Comparison of ENCODE assay signal across 8 mouse cellular contexts in the genomic region with DNA sequence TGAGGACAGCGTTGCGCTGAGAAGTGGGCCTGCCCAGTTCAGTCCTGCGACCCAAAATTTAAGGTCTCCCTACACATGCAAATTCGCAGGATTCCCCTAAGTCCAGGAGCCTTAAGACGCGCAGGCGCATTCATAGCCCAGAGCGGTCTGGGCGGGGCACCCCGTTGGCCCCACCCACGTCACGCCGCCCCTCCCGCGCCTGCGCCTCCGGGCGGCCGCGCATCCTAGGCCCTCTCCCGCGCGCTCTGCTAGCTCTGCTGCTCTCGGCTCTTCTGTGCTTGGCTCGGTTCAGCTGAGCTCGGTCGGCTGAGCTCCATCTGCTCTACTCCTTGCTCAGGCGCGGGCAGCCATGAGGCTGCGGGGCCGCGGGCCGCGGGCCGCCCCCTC. TPM values are rescaled to one million over a fixed set of nuclear protein-coding genes. Genes with fewer than 3 reads are reported as not detected.
A peak's percentile ranks its signal among the peaks of the same experiment; 100 is the strongest.
DNase-seq lines count a peak whose midpoint lies in the region; ATAC-seq and TF ChIP-seq lines count a peak whose summit lies in the region.

A gene (plus strand): TSS at position 164 of the 387 bp plus-strand sequence.

- peak within 1 kb of the TSS; percentile 59 for H3K9ac ChIP-seq in CH12.LX (ENCODE audit: insufficient read depth, low read depth)
- peak within 1 kb of the TSS; percentile 97 for H3K9ac ChIP-seq in forebrain, embryonic 11.5 days (ENCODE audit: low read length)
- H3K9ac ChIP-seq in heart, embryonic 15.5 days: peak within 1 kb of the TSS; percentile 83
- H3K9ac ChIP-seq in liver, embryonic 13.5 days: peak within 1 kb of the TSS; percentile 99
- H3K9ac ChIP-seq in stomach, embryonic 14.5 days (replicated peaks; ENCODE audit: low read depth, low read length): peak within 1 kb of the TSS; percentile 84

- H3K79me2 ChIP-seq in CH12.LX (replicated peaks; ENCODE audit: control insufficient read depth, extremely low read depth, insufficient read depth, poor library complexity, severe bottlenecking): peaks cover 10% of the 10 kb centered on the region

- H3K27ac ChIP-seq in CH12.LX (ENCODE audit: insufficient read depth, low read depth): no peak within 1 kb of the TSS
- H3K27ac ChIP-seq in forebrain, embryonic 11.5 days (ENCODE audit: low read depth, low read length): peak within 1 kb of the TSS; percentile 95
- peak within 1 kb of the TSS; percentile 85 for H3K27ac ChIP-seq in heart, embryonic 15.5 days
- H3K27ac ChIP-seq in liver, embryonic 13.5 days: peak within 1 kb of the TSS; percentile 99
- H3K27ac ChIP-seq in stomach, embryonic 14.5 days (ENCODE audit: low read length): peak within 1 kb of the TSS; percentile 97

- TF ChIP-seq RAD21 in CH12.LX (IDR thresholded peaks at IDR 0.05; ENCODE audit: low read depth, low read length): no peak

- peak within 1 kb of the TSS; percentile 73 to 95 (median 93) for H3K4me3 ChIP-seq in CH12.LX (replicated peaks in 1 of 3; ENCODE audit: low read depth in 2 of 3, low read length in 2 of 3, poor library complexity in 1 of 3)
- H3K4me3 ChIP-seq in forebrain, embryonic 11.5 days (ENCODE audit: low read depth, low read length): peak within 1 kb of the TSS; percentile 89
- peak within 1 kb of the TSS; percentile 85 for H3K4me3 ChIP-seq in heart, embryonic 15.5 days
- H3K4me3 ChIP-seq in liver, embryonic 13.5 days (replicated peaks): peak within 1 kb of the TSS; percentile 95
- H3K4me3 ChIP-seq in stomach, embryonic 14.5 days (ENCODE audit: low read depth, low read length): peak within 1 kb of the TSS; percentile 69

- under 1% methylated on average over 32 of the region's 35 CpGs for WGBS in forebrain, embryonic 11.5 days
- WGBS in heart, embryonic 15.5 days: 1% methylated on average over 35 of the region's 35 CpGs
- WGBS in liver, embryonic 13.5 days (ENCODE audit: insufficient replicate concordance): under 1% methylated on average over 35 of the region's 35 CpGs
- WGBS in stomach, embryonic 14.5 days: 0% methylated on average over 34 of the region's 35 CpGs

- peak; percentile 84 for TF ChIP-seq POLR2A in CH12.LX (IDR thresholded peaks at IDR 0.05; ENCODE audit: low read depth, low read length)

- TF ChIP-seq CTCF in CH12.LX (conservative IDR thresholded peaks at IDR 0.05 in 1 of 2, IDR thresholded peaks at IDR 0.05 in 1 of 2; ENCODE audit: low read depth in 2 of 2, low read length in 2 of 2): no peak

- dilution Hi-C loops in CH12.LX (cut with MboI; ENCODE audit: extremely low pct_ligation_motif_present, extremely low pct_unique_long_range_greater_than_20kb, low sequenced_read_pairs): no loop called here

- H3K27me3 ChIP-seq in CH12.LX (replicated peaks): no peaks in the 10 kb centered on the region
- H3K27me3 ChIP-seq in forebrain, embryonic 11.5 days (ENCODE audit: control insufficient read depth, insufficient read depth, low read length): no peaks in the 10 kb centered on the region
- no peaks in the 10 kb centered on the region for H3K27me3 ChIP-seq in heart, embryonic 15.5 days
- no peaks in the 10 kb centered on the region for H3K27me3 ChIP-seq in liver, embryonic 13.5 days
- H3K27me3 ChIP-seq in stomach, embryonic 14.5 days (ENCODE audit: control insufficient read depth, insufficient read depth, low read length): no peaks in the 10 kb centered on the region

- H3K4me2 ChIP-seq in CH12.LX (ENCODE audit: insufficient read depth, low read depth, poor library complexity, severe bottlenecking): peak within 1 kb of the TSS; percentile 98
- peak within 1 kb of the TSS; percentile 87 for H3K4me2 ChIP-seq in forebrain, embryonic 11.5 days (ENCODE audit: low read depth, low read length, severe bottlenecking)
- H3K4me2 ChIP-seq in heart, embryonic 15.5 days: peak within 1 kb of the TSS; percentile 94
- peak within 1 kb of the TSS; percentile 86 for H3K4me2 ChIP-seq in liver, embryonic 13.5 days
- H3K4me2 ChIP-seq in stomach, embryonic 14.5 days (replicated peaks; ENCODE audit: low read depth, low read length): peak within 1 kb of the TSS; percentile 86

- TF ChIP-seq EP300 in CH12.LX (IDR thresholded peaks at IDR 0.05; ENCODE audit: low read length): 0 out of 2 replicates have a peak, but pooled peaks have one; percentile 7

- H3K36me3 ChIP-seq in CH12.LX (replicated peaks in 1 of 2; ENCODE audit: control insufficient read depth in 1 of 2, insufficient read depth in 1 of 2, low read length in 1 of 2): peaks cover 4 to 22% of the 10 kb centered on the region in 2 experiments
- H3K36me3 ChIP-seq in forebrain, embryonic 11.5 days (ENCODE audit: control insufficient read depth, insufficient read depth, low read length): no peaks in the 10 kb centered on the region
- no peaks in the 10 kb centered on the region for H3K36me3 ChIP-seq in heart, embryonic 15.5 days
- peaks cover 29% of the 10 kb centered on the region for H3K36me3 ChIP-seq in liver, embryonic 13.5 days
- H3K36me3 ChIP-seq in stomach, embryonic 14.5 days (ENCODE audit: control insufficient read depth, insufficient read depth, low read length): no peaks in the 10 kb centered on the region; the same call in 1 of the 2 replicates

- peak; percentile 86 for DNase-seq in CH12.LX (ENCODE audit: extremely low read depth)
- peak; percentile 80 for DNase-seq in c-Kit-positive CD71-positive TER-119-negative erythroid progenitor cells, embryonic 14.5 days (ENCODE audit: low read depth)
- DNase-seq in forebrain, embryonic 11.5 days (ENCODE audit: low spot score): peak; percentile 94
- DNase-seq in kidney, postnatal 14 days: peak; percentile 93
- peak; percentile 86 for DNase-seq in liver, embryonic 13.5 days
- peak; percentile 71 to 88 for DNase-seq in natural killer cell, adult 2 months (ENCODE audit: low spot score in 2 of 2)

- ATAC-seq in forebrain, embryonic 11.5 days (replicated peaks; ENCODE audit: low FRiP score): peak; percentile 96
- ATAC-seq in heart, embryonic 15.5 days (replicated peaks; ENCODE audit: insufficient number of reproducible peaks, insufficient read depth, low FRiP score, low read depth): peak; percentile 96
- ATAC-seq in liver, embryonic 13.5 days (ENCODE audit: low read depth): peak; percentile 91
- peak; percentile 96 for ATAC-seq in stomach, embryonic 14.5 days (ENCODE audit: insufficient number of reproducible peaks, insufficient read depth, low FRiP score, low read depth)

- peaks cover 12 to 62% of the 10 kb centered on the region in 2 experiments for H3K4me1 ChIP-seq in CH12.LX (ENCODE audit: control insufficient read depth in 1 of 2, insufficient read depth in 2 of 2)
- peaks cover 3% of the 10 kb centered on the region for H3K4me1 ChIP-seq in forebrain, embryonic 11.5 days (replicated peaks; ENCODE audit: control insufficient read depth, insufficient read depth, low read length)
- H3K4me1 ChIP-seq in heart, embryonic 15.5 days (replicated peaks): peaks cover 9% of the 10 kb centered on the region
- H3K4me1 ChIP-seq in liver, embryonic 13.5 days (replicated peaks): peaks cover 69% of the 10 kb centered on the region
- H3K4me1 ChIP-seq in stomach, embryonic 14.5 days (ENCODE audit: control insufficient read depth, insufficient read depth, low read length): peaks cover 10% of the 10 kb centered on the region

- in situ Hi-C loops in CH12.LX (cut with MboI; ENCODE audit: low pct_ligation_motif_present, low pct_unique_long_range_greater_than_20kb, low sequenced_read_pairs): no loop called here

- no peaks in the 10 kb centered on the region for H3K9me3 ChIP-seq in CH12.LX (replicated peaks; ENCODE audit: low read length)
- no peaks in the 10 kb centered on the region for H3K9me3 ChIP-seq in forebrain, embryonic 11.5 days (ENCODE audit: control insufficient read depth, low read length)
- no peaks in the 10 kb centered on the region for H3K9me3 ChIP-seq in heart, embryonic 15.5 days (replicated peaks)
- no peaks in the 10 kb centered on the region for H3K9me3 ChIP-seq in liver, embryonic 13.5 days (replicated peaks)
- H3K9me3 ChIP-seq in stomach, embryonic 14.5 days (ENCODE audit: control insufficient read depth, low read depth, low read length): no peaks in the 10 kb centered on the region

TF ChIP-seq in CH12.LX, 34 proteins besides CTCF, POLR2A, EP300 and RAD21:
- TF ChIP-seq MAZ (IDR thresholded peaks at IDR 0.05; ENCODE audit: low read depth, low read length): peak; percentile 27; the same call in 1 of the 2 replicates
- TF ChIP-seq NELFE (IDR thresholded peaks at IDR 0.05; ENCODE audit: low read depth, low read length): peak; percentile 82
- peak; percentile 52; the same call in 1 of the 2 replicates for TF ChIP-seq ZMIZ1 (IDR thresholded peaks at IDR 0.05; ENCODE audit: low read depth, low read length)
- TF ChIP-seq NRF1 (IDR thresholded peaks at IDR 0.05; ENCODE audit: low read depth, low read length): peak; percentile 95
- TF ChIP-seq TCF12 (IDR thresholded peaks at IDR 0.05; ENCODE audit: low read depth, low read length): peak; percentile 74
- no peak; the same call in 1 of the 2 replicates for TF ChIP-seq SIN3A (IDR thresholded peaks at IDR 0.05; ENCODE audit: low read length)
- TF ChIP-seq TBP (conservative IDR thresholded peaks at IDR 0.05; ENCODE audit: low read depth, low read length): 0 out of 2 replicates have a peak, but pooled peaks have one; percentile 47
- TF ChIP-seq ETS1 (conservative IDR thresholded peaks at IDR 0.05; ENCODE audit: low read depth, low read length): no peak

RNA-seq across cellular contexts. Expression of the gene that starts here (rescaled TPM):
- total RNA-seq in CH12.LX (2012; rRNA removed): 22.6 and 24.4 TPM in 2 replicates
- total RNA-seq in CH12.LX (2014; rRNA removed): 36.2 and 40.4 TPM in 2 replicates
- polyA plus RNA-seq in CH12.LX (2012; ENCODE audit: insufficient read length, low read depth): 33.2 and 36.9 TPM in 2 replicates
- 64.3 and 68.0 TPM in 2 replicates for polyA plus RNA-seq in forebrain, embryonic 11.5 days (2014; fragmentation: Nextera tagmentation; extraction: Ambion mirVana)
- polyA plus RNA-seq in heart, embryonic 15.5 days (2015; fragmentation: Nextera tagmentation; extraction: Ambion mirVana): 15.9 and 19.1 TPM in 2 replicates
- polyA plus RNA-seq in liver, embryonic 13.5 days (2015; fragmentation: Nextera tagmentation; extraction: Ambion mirVana): 77.9 and 83.7 TPM in 2 replicates
- 40.4 and 44.0 TPM in 2 replicates for polyA plus RNA-seq in stomach, embryonic 14.5 days (2014; fragmentation: Nextera tagmentation; extraction: Ambion mirVana)
